Mouse (Mus musculus) activated CD4-positive, CD25-positive, alpha-beta regulatory T cell, adult 4 months (primary cell): ENCODE results near the gene Fam53b. TPM values are rescaled to one million over a fixed set of nuclear protein-coding genes. Genes with fewer than 3 reads are reported as not detected.

Experiments
- ATAC-seq: one replicate; pipeline ENCODE4 v1.8.0; 2017
- polyA plus RNA-seq, 2 experiments: library from polyadenylated mRNA; unstranded; fragments of 100-300 nt; shearing (Covaris generic); gene quantifications; one replicate each; pipeline ENCODE4 v1.2.1; 2017

The Fam53b gene
- polyA plus RNA-seq, 2 experiments from 2014 or later: 78.0 to 82.5 TPM

DNA sequence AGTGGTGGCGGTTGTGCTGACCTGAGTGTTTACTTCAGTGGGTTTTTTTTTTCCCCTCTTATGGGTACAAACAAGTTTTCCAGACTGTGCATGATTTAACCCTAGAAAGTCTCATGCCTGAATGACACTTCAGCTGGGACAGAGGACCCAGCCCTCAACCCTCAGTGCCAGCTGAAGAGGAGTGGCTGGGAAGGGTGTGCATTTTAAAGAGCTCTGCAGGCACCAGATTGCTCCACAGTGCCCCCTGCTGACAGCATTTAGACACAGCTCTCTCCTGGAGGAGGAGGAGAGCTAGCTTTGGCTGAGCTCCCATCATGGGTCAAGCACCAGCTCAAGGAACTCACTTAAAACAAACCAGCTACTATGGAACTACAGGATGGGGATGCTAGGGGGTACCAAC, 2.8 kb downstream of the Fam53b start:
- ATAC-seq: peak; percentile 50

DNA sequence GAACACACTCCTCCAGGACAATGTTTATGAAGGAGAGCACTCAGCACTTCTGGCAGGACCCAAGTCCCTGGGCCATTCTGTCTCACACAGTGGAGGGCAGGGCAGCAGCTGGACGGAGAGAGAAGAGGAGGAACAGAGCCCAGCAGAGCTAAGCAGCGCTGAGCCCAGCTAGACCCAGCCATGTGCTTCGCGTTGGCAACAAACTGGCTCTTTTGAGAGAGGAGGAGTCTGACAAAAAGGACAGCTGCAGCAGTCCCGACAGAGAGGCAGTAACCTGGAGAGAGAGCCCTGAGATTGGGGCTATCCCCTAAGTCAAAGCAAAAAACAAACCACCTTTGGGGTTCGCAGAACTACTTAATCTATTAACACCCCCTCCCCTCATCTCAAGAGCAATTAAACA, 3.3 kb downstream of the Fam53b start:
- peak; percentile 6 for ATAC-seq

DNA sequence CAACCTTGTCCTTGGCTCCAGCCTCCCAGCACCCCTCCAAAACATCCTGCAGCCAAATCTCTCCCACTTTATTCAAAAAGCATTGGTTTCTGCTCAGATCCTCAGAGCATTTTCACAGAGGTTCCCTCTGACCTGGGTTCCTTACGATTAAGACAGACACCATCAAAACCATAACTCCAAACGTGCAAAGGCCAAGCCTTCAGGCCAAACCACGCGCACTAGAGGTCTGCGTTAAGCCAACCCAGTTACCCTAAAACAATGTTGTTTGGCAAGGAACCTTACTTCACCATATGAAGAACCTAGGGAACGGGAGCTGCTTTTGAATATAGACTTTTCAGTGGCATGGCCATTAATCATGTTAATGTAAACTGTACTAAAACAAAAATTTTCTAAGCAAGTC, 4.0 kb downstream of the Fam53b start:
- no peak for ATAC-seq

DNA sequence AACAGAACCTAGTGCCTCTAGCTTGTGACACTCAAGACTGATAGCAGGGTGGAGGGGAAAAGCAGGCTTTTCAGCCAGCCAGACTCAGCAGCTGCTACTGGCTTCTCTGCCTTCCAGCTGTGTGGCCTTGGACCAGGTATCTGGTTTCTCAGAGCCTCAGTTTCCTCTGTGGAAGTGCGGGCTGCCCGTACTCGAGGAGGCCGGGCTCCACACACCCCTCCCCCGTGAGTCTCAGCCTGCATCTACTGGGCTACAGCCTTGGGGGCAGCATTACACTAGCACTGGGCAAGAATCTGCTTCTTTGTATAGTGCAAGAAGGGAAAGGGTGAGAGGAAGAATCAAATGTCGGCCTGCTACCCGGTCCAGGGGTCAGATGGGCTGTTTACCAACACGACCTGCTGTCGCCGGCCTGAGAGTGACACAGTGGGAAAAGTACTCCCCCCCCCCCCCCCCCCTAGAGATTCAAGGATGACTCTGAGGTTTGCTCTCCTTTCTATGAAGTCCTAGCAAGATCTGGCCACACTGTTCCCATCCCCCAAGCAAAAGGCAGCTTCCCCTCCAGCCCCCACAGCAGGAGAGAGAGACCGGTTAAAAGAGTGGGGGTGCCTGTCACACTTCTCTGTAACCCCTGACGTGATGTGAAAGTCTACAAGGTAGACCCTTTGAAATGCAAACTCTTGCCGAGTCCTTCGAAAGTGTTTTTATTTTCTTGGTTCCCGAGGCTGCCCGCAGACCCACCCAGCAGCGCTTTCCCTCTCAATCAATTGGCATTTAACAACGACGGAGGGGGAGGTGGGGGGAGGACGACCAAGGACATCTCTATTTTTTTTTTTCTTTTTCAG, 4.6 kb downstream of the Fam53b start:
- no peak for ATAC-seq

DNA sequence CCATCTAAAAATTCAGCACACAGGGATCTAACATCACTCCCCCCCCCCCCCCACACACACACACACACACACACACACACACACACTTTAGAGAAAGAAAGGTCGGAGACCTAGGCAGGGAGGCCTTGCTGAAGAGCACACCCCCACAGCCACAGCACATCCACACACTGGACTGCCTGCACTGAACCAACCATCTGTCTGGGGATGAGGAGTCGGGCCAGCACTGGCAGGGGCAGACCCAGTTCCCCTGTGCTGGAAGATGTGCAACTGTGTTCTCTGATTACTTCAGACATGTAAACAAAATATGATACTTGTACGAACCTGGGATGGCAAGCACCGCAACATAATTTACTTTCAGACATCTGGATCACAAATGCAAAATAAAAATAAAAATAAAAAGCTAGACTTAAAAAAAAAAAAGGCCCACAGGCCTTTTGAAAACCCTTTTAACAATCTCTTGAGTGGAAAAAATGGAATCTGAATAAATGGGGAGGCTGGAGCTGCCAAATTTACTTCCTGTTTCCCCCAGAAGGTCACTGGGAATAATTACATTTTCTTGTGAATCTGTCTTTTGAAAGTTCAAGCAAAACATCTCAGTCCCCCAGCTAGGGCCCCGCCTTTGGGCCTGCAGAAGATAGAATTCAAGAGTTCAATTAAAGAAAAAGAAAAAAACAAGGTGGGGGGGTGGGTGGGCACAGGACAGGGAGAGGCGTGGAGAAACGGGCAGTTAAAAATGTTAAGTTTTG, 5.5 kb downstream of the Fam53b start:
- no peak for ATAC-seq

DNA sequence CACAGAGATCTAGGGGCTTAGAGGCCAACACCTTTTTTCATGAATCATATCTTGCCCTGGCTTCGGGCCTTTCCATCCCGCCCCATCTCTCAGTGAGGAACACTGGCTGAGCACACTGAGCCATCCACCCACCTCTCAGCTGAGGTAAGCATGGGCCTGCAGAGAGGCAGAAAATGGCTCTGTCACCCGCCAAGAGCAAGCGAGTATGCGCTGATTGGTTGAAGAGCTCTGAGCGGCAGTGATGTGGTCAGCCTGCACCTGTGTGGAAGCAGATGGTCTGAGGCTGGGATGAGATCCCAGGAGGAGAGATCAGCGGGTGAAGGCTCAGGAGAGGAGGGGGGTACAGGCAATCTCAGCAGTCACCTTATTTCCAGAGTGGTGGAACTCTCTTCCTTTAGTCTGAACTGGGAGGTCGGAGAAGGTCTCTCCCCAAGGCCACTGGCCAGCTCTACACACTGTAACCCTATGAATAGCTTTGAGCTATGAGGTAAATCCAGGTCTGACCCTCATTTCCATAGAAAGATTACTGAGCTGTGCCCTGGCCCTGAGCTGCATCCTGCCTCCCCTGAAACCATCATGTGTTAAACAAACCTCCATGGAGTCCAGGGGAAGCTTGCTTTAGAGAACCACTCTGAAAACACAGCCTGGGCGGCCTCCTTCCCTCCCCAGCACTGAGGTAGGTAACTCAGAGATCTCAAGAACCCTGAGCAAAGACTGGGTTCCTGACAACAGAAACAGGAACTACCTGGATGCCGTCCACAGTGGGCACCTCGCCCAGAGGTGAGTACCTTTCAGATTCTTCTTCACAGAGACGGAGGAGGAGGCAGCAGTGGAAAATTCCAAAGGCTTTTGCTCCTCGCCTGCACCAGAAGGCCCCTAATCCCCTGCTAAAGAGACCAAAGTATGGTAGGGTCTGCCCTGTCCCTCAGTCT, 6.5 kb downstream of the Fam53b start:
- ATAC-seq: no peak

DNA sequence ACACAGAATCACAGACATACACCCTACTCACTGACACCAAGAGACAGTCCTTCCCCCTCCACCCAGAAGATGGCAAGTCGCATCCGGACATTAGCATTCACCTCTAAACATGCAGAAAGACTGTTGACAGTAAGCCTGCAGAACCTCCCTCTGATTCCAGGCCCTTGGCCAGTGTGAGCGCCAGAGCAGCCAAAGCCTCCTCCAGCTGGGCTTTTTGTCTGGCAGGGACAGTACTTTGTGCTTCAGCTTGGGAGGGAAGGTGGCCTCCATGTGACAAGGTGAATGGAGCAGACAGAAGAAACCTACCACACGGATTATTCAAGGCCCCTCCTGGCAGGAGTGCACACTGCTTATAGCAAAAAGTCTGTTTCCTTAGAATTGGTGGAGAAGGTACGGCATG, 7.4 kb downstream of the Fam53b start:
- no peak for ATAC-seq

DNA sequence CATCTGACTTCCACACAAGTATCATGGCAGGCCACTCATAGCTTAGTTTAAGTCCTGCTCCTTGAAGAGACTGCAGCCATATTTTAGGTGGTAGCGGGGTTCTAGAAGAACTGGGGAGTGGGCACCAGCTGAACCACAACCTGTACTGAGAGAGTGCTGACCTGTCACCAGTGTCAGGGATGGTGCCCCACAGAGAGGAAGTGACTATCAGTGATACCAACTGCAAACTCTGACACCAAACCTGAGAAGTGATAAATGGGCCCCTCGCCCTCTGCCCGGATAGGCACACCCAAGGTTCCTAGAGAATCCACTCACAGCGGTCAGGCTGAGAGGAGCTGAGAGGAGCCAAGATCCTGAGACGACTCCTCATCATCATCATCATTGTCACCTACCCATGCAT, 8.7 kb downstream of the Fam53b start:
- peak; percentile 38 for ATAC-seq

DNA sequence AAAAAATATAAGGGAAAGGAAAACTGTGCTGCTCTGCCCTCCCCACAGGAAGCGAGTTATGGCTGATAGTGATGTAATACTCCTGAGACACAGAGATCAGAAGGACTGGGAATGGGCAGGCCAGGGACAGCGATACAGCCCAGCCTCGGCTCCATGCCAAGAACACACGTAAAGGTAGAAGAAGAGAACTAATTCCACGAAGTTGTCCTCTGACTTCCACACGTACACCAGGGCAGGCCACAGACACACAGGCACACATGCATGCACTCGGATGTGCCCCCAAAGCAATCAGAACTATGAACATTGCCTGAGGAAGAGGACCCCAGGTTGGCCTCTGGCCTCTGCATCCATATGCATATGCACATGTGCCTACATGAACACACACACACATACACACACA, 9.2 kb downstream of the Fam53b start:
- ATAC-seq: no peak

DNA sequence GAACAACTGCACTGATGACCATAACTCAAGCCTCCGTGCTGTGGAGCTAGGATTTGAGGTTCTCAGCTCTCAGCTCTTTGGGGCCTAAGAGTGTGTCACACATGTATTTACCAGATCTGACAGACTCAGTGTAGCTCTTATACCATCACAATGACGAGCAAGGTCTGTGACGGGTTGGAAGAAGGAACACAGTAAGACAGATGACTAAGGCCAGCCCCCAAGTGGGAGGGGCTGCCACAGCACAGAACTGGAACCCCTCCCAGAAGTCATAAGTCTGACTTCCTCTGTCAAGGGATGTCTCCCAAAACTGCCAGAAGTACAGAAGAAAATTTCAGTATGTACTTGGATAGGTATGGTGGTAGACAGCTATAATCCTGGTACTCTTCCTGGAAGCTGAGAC, 9.7 kb downstream of the Fam53b start:
- peak; percentile 76 for ATAC-seq

DNA sequence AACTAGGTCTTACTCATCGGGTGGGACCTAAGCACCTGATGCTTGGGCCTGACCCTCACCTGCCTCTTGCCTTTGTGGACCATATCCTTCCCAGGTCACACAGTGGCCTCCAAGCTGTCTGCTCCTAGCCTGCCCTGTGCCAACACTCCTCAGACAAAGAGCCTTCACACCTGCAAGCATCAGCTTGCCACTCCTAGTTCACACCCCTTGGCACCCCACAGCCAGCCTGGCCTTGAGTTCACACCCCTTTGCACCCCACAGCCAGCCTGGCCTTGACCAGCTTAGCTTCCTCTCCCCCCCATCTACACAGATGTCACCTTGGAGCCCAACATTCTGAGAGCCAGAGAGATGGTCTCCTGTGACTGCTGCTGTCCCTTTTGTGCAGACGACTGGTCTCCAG, 10.3 kb downstream of the Fam53b start:
- no peak for ATAC-seq

DNA sequence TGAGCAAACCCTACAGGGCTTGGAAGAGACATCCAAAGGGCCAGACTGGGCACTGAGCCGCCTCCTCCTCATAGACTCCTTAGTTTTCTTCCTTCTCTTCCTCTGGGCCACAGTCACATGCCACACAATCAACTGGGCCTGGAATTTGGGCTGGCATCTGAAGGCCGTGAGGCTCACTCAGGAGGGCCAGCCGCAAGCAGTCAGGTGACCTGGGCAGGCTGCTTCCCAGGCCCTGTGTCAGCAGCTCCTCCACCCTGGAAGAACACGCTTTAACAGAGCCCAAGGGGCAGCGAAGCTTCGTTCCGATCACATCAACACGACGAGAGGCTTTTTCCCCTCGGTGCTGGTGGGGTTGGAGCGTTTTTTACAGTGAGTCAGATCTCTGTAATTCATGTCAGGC, 11.0 kb downstream of the Fam53b start:
- no peak for ATAC-seq

DNA sequence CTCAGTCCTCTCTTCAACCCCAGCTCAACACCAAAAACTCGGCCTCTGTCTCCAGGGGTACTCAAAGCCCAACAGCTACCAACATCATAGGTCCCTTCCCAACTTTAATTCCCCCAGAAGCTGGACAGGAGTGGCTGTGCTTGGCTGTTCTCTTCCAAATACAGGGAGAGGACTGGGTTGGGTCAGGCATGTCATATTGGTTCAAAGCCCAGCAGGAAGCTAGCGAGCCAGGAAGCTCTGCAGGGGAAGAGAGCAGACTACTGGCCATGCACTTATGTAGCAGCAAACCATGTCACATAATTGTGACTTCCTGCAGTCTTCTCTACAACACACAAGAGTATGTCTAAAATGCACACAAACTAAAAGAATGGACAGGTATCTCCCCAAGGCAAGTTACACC, 11.6 kb downstream of the Fam53b start:
- ATAC-seq: peak; percentile 17

DNA sequence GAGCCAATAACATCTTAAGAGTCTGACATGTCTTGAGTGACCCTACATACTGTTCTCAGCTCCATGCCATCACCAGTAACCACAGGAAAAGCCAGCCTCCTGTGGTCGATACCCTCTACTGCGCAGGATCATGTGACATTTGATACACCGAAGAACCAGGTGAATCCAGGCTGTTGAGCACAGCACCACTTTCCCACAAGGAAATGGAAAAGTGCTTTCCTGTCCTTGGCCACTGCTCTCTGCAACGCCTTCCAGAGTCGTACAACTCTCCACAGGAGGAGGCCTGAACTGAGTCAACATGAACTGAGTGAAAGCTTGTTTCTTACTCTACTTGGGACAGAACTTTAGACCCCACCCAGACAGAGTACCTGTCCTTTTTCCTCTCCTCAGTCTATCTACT, 12.2 kb downstream of the Fam53b start:
- no peak for ATAC-seq

DNA sequence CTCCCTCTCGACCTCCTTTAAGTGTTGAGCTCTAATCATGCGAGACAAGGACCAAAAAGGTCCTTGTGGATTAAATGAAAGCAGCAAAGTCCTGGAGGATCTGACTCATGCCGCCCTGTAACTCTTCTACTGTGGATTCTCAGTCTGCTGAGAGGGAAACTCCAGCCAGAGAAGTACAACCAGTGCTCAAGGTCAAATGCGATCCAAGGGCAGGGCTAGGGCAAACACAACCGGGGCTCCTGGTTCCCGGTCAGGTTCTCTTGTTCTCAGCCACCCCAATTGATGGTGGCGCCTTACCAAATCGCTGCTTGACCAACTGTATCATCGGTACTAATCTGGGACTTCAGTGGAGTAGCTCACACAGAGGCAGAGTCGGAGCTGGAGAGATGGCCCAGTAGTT, 12.8 kb downstream of the Fam53b start:
- no peak for ATAC-seq

DNA sequence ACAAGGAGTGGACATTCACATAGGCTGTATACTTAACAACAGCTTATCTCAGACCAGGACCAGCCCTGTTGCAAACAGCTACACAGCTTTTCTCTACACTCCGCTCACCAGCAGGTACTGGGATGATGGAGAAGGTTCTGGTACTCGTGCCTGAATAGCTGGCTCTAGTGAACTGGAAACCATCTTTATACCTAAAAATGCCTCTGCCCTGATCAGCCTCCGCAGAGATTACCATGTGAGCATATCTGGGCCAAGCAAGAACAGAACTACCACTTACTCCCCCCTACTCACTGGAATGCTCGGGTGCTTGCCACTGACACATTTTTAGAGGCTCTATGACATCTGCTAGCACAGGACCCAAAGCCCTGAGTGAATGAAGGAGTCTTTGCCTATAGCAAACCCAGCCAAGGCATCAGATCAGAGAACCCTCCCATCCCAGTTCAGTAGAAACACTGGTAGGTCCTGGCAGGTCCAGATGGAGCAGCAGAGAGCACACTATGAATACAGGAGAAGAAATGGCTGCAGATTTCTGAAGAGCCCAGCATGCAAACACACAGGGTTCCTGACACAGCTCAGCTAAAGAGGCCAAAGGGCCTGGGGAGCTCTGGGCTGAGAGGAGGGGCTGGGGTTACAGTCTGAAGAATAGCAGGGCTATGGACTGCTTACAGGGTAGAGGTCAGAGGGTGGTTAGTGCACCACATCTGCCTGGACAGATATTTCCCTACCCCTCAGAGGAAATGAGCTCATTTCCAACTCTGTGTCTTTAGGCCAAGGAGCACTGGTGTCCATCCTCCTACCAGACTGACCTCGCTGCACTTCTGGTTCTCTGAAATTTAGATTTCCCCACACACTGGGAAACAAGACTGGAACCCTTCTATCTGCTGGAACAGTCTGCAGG, 14.3 kb downstream of the Fam53b start:
- ATAC-seq: no peak

DNA sequence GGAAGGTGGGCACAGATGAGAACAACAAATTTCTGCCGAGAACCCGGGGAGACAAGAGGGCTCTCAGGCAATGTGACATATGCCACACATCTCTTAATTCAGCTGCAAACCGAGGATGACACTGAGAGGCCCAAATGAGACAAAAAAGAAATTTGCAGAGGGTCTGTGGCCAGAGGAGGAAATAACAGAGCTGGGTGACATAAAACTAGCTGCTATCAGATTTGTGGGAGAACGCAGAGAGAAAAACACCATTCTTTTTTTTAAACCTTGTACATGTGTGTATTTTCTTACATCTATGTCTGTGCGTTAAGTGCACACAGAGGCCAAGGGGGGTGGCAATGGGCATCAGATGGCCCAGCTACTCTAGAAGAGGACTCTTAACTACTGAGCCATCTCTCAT, 18.5 kb downstream of the Fam53b start:
- peak; percentile 25 for ATAC-seq

DNA sequence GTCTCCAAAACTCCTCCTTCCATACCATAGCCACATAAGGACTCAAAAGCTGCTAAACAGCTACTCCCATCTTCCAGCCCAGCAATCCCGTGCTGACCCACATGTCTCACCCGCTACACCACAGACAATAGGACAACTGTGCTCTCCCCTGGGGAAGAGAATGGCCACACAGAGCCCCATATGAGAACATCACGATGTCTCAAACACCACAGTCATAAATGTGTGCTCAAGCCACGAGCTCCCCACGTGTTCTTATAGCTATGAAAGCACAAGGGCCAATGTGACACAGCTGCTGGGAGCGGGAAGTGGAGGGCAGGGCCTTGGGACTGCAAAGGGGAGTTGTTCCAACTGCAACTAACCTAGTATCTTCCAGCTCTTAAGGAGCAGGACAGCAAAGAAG, 20.2 kb downstream of the Fam53b start:
- no peak for ATAC-seq

DNA sequence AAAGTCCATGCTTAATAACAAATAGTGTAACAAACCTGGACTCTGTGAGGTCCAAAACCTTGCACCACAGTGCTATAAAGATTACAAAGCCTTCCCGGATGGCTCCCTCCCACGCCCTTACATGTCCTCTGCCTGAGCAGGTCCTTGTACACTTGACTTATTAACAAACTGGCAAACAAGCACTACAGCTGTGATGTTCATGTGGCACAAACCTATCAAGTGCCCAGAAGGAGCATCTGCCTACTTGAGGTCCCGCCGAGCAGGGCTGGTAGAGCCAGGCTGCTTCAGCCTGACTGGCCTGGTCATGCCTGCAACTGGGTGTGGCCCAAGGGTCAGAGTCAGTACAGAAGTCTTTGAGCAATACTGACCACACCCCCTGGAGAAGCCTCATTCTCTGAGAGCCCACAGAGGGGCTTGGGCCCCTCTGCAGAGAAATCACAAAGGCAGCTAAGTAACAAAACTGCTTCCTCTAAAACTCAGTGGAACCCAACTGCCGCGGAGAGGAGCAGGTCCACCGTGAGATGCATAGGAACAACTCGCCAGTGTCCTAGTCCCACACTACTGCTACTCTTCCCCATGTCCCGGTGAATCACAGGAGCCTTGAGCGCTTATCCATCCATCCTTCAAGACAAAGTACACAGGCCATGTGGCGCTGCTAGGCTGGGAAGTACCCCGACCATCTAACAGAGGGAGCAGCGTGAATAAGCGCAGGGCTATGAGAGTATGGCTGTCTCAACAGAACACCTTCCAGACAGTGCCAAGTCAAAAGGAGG, 23.1 kb downstream of the Fam53b start:
- ATAC-seq: no peak

DNA sequence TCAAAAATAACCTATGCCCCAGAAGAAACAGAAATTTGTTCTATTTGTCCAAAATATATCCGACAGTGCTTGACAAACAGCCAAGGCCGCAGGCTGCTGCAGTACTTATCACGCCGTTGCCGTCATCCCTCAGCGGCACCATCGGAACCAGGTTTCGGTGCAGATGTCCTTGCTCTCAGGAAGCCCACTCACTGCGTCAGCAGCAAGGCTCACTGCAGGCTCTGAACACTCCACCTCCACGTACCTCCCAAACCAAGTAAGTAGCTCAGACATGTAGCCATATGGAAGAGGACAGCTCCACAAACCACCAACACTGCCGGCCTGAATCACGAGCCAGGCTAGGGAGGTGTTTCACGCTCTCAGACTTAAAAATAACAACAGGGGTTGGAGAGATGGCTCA, 24.9 kb downstream of the Fam53b start:
- no peak for ATAC-seq

DNA sequence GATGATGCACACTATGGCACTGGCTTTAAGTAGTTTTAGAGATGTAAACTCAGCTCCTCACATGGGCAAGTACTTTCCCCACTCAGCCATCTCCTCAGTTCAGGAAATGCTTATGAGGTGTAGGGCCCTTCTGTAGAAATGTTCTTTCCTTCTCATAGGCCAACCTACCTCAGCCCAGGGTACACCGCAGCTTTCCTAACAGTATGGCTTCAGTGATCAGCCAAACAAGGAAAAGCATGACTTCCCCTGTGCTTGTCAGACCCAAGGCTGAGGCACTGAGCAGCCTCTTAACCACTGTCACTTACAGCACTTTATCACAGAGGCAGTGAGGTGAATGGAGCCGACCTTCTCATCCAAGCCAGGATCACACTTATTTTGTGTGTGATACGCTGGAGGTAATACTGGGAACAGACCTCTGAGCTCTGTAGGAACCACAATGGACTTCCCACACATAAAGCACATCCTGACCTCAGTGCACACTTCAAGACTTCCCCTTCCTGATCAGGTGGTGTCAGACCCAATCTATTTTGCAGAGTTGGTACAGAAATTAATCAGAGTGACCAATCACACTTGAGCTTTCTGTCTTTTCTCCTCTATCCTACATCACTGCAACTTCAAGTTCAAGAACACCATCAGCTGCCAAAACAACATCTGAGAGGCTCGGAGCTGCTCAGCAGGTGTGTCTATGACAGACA, 26.0 kb downstream of the Fam53b start:
- ATAC-seq: peak; percentile 49
